Mouse (Mus musculus) CH12.LX (cell line): ENCODE measurements around the gene Rmi2.

Experiments used
- CHD1 ChIP-seq: IDR thresholded peaks from 2 replicates; pipeline ENCODE4 v1.6.1; 2012; ENCODE audit warnings: low read depth, low read length, improper control_type of control experiment, inconsistent platforms
- CTCF ChIP-seq, 2 experiments: IDR thresholded peaks in 1 of 2; conservative IDR thresholded peaks in 1 of 2; 2 replicates each; pipeline ENCODE4 v1.5.1; 2011 to 2012; ENCODE audit warnings: low read depth in 2 of 2, low read length in 2 of 2, improper control_type of control experiment in 1 of 2, inconsistent platforms in 1 of 2, mild to moderate bottlenecking in 1 of 2, moderate library complexity in 1 of 2
- EP300 ChIP-seq: IDR thresholded peaks from 2 replicates; pipeline ENCODE4 v1.6.1; 2011; ENCODE audit warnings: low read length, improper control_type of control experiment
- HCFC1 ChIP-seq: IDR thresholded peaks from 2 replicates; pipeline ENCODE4 v1.6.1; 2012; ENCODE audit warnings: low read depth, mild to moderate bottlenecking, inconsistent platforms, low read length, improper control_type of control experiment
- JUND ChIP-seq: conservative IDR thresholded peaks from 2 replicates; pipeline ENCODE4 v1.6.1; 2011; ENCODE audit warnings: low read depth, low read length, improper control_type of control experiment
- KAT2A ChIP-seq: IDR thresholded peaks from 2 replicates; pipeline ENCODE4 v1.6.1; 2012; ENCODE audit warnings: low read length, improper control_type of control experiment, inconsistent platforms; ENCODE audit not compliant: insufficient replicate concordance
- MAFK ChIP-seq: IDR thresholded peaks from 2 replicates; pipeline ENCODE4 v1.6.1; 2011; ENCODE audit warnings: low read length, improper control_type of control experiment; ENCODE audit not compliant: insufficient replicate concordance
- MEF2A ChIP-seq: IDR thresholded peaks from 2 replicates; pipeline ENCODE4 v1.6.1; 2014; ENCODE audit warnings: low read depth, mild to moderate bottlenecking, inconsistent platforms, low read length, improper control_type of control experiment, borderline replicate concordance
- POLR2A ChIP-seq: IDR thresholded peaks from 2 replicates; pipeline ENCODE4 v1.6.1; 2011; ENCODE audit warnings: low read depth, mild to moderate bottlenecking, improper control_type of control experiment, low read length
- POLR2AphosphoS2 ChIP-seq: IDR thresholded peaks from 2 replicates; pipeline ENCODE4 v1.6.1; 2011; ENCODE audit warnings: low read depth, low read length, improper control_type of control experiment
- RAD21 ChIP-seq: IDR thresholded peaks from 2 replicates; pipeline ENCODE4 v1.6.1; 2011; ENCODE audit warnings: low read depth, mild to moderate bottlenecking, low read length, improper control_type of control experiment, moderate library complexity

DNA sequence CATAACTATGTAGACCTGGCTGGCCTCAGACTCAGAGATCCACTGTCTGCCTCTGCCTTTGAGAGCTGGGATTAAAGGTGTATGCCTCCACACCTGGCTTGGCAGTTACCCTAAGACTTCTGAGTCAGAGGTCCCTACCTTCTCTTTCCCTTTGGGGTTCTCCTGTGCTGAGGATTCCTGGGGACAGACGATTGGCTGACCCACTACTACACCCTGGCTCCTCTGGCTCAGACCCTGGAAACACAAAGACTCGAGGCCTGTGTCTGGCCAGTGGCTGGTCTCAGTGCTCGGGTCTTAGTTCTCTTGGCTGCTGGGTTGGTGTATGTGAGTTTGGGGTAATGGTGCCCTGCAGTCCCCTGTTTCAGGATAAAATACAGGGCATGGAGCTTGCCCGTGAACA is 16.0 kb downstream of the Rmi2 start:
- TF ChIP-seq CTCF (conservative IDR thresholded peaks at IDR 0.05 in 1 of 2, IDR thresholded peaks at IDR 0.05 in 1 of 2; ENCODE audit: low read depth in 2 of 2, low read length in 2 of 2) (no peak), MAFK (no peak), RAD21 (no peak), KAT2A (no peak), JUND (no peak), CHD1 (no peak), POLR2A (no peak), EP300 (no peak), POLR2AphosphoS2 (no peak), HCFC1 (no peak), MEF2A (no peak)
